Mouse (Mus musculus) C2C12 (cell line): Measurements from ENCODE around the gene Styk1.
A peak's percentile ranks its signal among the peaks of the same experiment; 100 is the strongest.

Source experiments
- CEBPB ChIP-seq: IDR thresholded peaks from one replicate; pipeline ENCODE4 v1.6.1; 2011; ENCODE audit warnings: low read depth, mild to moderate bottlenecking, control low read depth, moderate library complexity
- CTCF ChIP-seq: IDR thresholded peaks from one replicate; pipeline ENCODE4 v1.5.1; 2011; ENCODE audit not compliant: control insufficient read depth, insufficient read depth, insufficient read length
- FOSL1 ChIP-seq: IDR thresholded peaks from one replicate; pipeline ENCODE4 v1.8.0; 2011; ENCODE audit warnings: mild to moderate bottlenecking, low read length; ENCODE audit not compliant: poor library complexity, insufficient read depth, severe bottlenecking
- MAX ChIP-seq: IDR thresholded peaks from one replicate; pipeline ENCODE4 v1.6.1; 2011; ENCODE audit warnings: mild to moderate bottlenecking, control low read depth
- MYOD1 ChIP-seq: IDR thresholded peaks from one replicate; pipeline ENCODE4 v1.6.1; 2011; ENCODE audit warnings: low read depth; ENCODE audit not compliant: control insufficient read depth, insufficient read length
- USF1 ChIP-seq: IDR thresholded peaks from one replicate; pipeline ENCODE4 v1.6.1; 2011; ENCODE audit warnings: low read depth, mild to moderate bottlenecking, control low read depth, moderate library complexity

DNA sequence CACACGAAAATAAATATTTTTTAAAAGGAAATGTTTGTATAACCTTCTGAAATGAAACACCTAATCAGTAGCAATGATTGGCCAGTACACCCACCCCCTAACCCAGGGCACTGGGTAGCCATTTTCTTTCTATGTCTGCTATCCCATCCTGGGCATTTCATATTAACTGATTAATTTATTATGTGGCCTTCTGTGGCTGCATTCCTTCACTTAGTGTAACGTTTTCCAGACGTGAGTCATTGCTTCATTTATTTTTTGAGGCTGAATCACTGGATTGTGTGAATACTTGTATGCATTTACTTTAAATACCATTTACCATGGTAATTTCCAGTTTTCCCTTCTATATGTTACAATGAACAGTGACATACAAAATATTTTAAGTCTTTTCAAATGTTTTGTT is 13.3 kb downstream of the Styk1 start:
- TF ChIP-seq CTCF, result no peak
- no peak for TF ChIP-seq MAX
- peak; percentile 28 for TF ChIP-seq CEBPB
- TF ChIP-seq USF1, result no peak
- TF ChIP-seq MYOD1, result no peak
- TF ChIP-seq FOSL1, result peak; percentile 84
